Mouse (Mus musculus) lung, postnatal 0 days (tissue): Measurements from ENCODE around the gene Iqcc.

ENCODE experiments used
- CTCF ChIP-seq: IDR thresholded peaks from 2 replicates; pipeline ENCODE4 v1.5.1; 2016; ENCODE audit warnings: antibody characterized with exemption, mild to moderate bottlenecking
- EP300 ChIP-seq: IDR thresholded peaks from 2 replicates; pipeline ENCODE4 v1.6.1; 2016; ENCODE audit warnings: antibody characterized with exemption, mild to moderate bottlenecking, control low read depth

GRCm38 (mm10) chr4:129618031-129618430 is 868 bp downstream of the Iqcc start:
- no peak for TF ChIP-seq CTCF
- TF ChIP-seq EP300, result no peak
